Mouse (Mus musculus) layer of hippocampus, adult 18-20 months (tissue): ENCODE measurements around the gene Olfr123. TPM values are rescaled to one million over a fixed set of nuclear protein-coding genes. Genes with fewer than 3 reads are reported as not detected.

Experiments
- DNase-seq, 2 experiments: peaks; one replicate each; pipeline ENCODE4 v3.0.0; 2022; ENCODE audit warnings: low spot score in 2 of 2
- long read RNA-seq: library from polyadenylated mRNA; stranded (forward); transcript quantifications from one replicate; pipeline ENCODE4 v2.0.0, GENCODE M21; 2021
- total RNA-seq, 2 experiments: library from RNA; stranded (reverse); gene quantifications; 2 replicates each; pipeline ENCODE4 v1.2.3; 2021

The Olfr123 gene
- total RNA-seq: not detected
- long read RNA-seq: 0 reads

DNA sequence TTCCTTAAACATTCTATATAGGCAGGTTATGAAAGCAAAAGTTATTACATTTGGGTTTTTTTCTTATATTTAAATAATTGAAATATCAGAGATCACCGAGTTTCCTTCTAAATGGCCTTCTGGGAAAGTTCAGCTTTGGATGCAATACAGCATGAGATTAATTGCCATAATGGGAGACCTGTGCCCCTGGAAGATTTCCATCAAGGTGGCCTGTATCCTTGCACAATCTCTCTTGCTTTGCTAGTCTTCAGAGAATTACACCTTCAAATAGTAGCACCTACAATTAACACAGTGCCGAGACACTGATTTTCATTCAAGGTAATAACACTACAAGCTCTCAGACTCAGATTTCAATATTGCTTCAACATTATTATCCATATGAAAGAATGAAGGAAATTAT is at the start of gene Olfr123:
Gene Olfr123, plus strand, starts transcription at position 301 of the 400 bp plus-strand sequence.
- no peak for DNase-seq

DNA sequence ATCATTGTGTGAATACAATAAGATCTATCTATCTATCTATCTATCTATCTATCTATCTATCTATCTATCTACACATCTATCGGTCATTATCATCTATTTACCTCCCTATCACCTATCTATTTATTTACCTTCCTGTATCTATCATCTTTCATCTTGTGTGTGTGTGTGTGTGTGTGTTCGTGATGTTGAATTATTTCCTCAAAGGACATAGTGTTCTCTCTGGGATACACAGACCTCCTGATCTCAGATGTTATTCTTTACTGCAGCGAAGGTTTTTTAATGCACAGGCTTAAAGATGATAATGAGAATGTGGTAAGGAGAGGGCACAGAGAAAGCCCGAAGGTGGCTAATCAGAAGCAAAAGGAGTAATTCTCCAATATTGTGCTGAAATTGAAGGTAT is 25.0 kb upstream of the Olfr123 start, which contains the start of gene Olfr122:
Gene Olfr122, plus strand, starts transcription at position 301 of the 400 bp plus-strand sequence.
- DNase-seq: no peak

DNA sequence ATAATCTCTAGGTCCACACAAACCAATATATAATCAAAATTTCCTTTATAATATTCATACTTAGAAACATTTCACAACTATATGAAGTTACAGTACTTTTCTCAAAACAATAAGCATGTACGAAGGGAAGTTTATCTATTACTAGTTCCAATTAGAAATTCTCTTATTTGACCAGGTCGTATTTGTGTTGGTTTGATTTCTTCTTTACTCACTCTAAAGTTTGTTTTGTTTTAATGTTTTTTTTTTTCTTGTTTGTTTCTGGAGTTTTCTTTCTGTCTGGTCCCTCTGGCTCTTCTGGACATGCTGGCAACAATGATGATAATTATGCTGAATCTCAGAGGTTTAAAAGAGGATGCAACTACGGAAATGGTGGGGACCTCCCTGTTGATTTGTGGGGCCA is 6.3 kb downstream of the Olfr123 start, which contains the start of gene Olfr124:
Gene Olfr124, plus strand, starts transcription at position 301 of the 400 bp plus-strand sequence.
- no peak for DNase-seq

DNA sequence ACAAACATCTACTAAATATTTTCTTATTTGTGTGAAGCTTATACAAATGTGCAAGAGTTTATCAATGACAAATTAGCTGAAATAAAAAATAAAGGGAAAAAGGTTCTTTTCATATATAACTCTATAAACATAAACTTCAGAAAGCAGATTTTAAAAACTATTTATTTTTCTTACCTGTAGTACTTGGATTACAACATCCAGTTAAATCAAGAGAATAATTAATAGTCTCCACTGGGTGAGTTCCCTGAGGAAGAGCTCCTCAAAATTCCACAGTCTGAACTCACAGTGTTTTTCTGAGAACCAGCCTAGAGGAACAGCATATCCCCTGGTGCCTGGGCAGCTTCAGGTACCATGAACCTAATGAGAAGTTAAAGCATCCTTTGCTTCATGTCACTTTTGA is 39.3 kb downstream of the Olfr123 start, which contains the start of gene Olfr125:
Gene Olfr125, plus strand, starts transcription at position 301 of the 400 bp plus-strand sequence.
- no peak for DNase-seq

DNA sequence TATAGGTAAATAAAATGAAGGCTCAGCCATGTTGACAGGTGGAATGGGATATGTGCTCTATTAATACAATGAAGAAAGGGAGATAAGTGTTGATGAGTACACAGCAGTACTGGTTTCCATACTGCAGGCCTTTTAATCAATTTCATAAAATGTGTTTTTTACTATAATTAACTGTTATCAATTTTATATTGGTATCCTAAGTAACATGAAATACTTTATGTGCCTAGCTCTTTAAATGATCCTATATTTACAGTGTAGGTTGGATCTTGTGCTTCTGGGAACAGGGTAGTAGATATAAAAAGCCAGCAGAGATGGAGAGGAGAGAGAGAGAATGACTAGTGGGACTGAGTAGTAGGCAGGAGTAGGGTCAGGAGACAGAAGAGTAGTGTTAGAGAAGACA is 53.9 kb downstream of the Olfr123 start, which contains the start of gene Olfr126:
Gene Olfr126, plus strand, starts transcription at position 301 of the 400 bp plus-strand sequence.
- DNase-seq: no peak

Other genes starting within 250 kb of the Olfr123 start
- not detected for gene Olfr112, start 224.1 kb upstream of the Olfr123 start, total RNA-seq
- gene Olfr113, start 215.9 kb upstream of the Olfr123 start, total RNA-seq: not detected
- gene Olfr114, start 200.8 kb upstream of the Olfr123 start, total RNA-seq: not detected
- not detected for gene Olfr115, start 166.4 kb upstream of the Olfr123 start, total RNA-seq
- not detected for gene Olfr116, start 166.3 kb upstream of the Olfr123 start, total RNA-seq
- gene Olfr117, start 129.7 kb upstream of the Olfr123 start, total RNA-seq: not detected
- gene Olfr118, start 126.5 kb upstream of the Olfr123 start, total RNA-seq: not detected
- gene Olfr119, start 97.0 kb upstream of the Olfr123 start, total RNA-seq: not detected
- not detected for gene Olfr120, start 71.7 kb upstream of the Olfr123 start, total RNA-seq
- not detected for gene Olfr121, start 44.7 kb upstream of the Olfr123 start, total RNA-seq
- gene Olfr122, start 24.9 kb upstream of the Olfr123 start, total RNA-seq: not detected
- gene Olfr124, start 6.4 kb downstream of the Olfr123 start, total RNA-seq: not detected
- gene Olfr125, start 39.4 kb downstream of the Olfr123 start, total RNA-seq: not detected
- not detected for gene Olfr126, start 54.0 kb downstream of the Olfr123 start, total RNA-seq
- gene Olfr127, start 106.9 kb downstream of the Olfr123 start, total RNA-seq: not detected
- gene Olfr128, start 127.0 kb downstream of the Olfr123 start, total RNA-seq: not detected
- gene Olfr761, start 159.6 kb downstream of the Olfr123 start, total RNA-seq: not detected